Mouse (Mus musculus): Measurements from ENCODE around the gene Becn1. TPM values are rescaled to one million over a fixed set of nuclear protein-coding genes. Genes with fewer than 3 reads are reported as not detected.

Becn1 gene
- polyA plus RNA-seq, 1 experiment from 2014 or later, result 165 TPM

GRCm38 (mm10) chr11:101263138-101263988 lies 38.7 kb downstream of the Becn1 start:
- Histone ChIP-seq H3K4me1 (peaks cover 50% of the 10 kb centered on the region), H3K27ac (no peak overlapping the region), H3K4me3 (0 out of 2 replicates have a peak overlapping the region, but pooled peaks have one; percentile 16), H3K9me3 (no peaks in the 10 kb centered on the region), H3K27me3 (peaks cover 42% of the 10 kb centered on the region), H3K36me3 (no peaks in the 10 kb centered on the region), H3K9ac (no peak overlapping the region), H3K4me2 (no peak overlapping the region)
- no peak for ATAC-seq (ENCODE audit: borderline replicate concordance, extremely low read depth, low FRiP score, low TSS enrichment)
- whole genome bisulfite sequencing, result 18% methylated on average over 32 of the region's 32 CpGs

GRCm38 (mm10) chr11:101262272-101262967 lies 39.7 kb downstream of the Becn1 start:
- ATAC-seq (ENCODE audit: borderline replicate concordance, extremely low read depth, low FRiP score, low TSS enrichment), result no peak
- Histone ChIP-seq H3K4me3 (peak overlapping the region; percentile 16; the same call in 1 of the 2 replicates), H3K4me2 (peak overlapping the region; percentile 40), H3K27ac (no peak overlapping the region), H3K36me3 (0 out of 2 replicates have a peak, but pooled peaks cover 5% of the 10 kb centered on the region), H3K4me1 (peaks cover 50% of the 10 kb centered on the region), H3K9me3 (no peaks in the 10 kb centered on the region), H3K27me3 (peaks cover 42% of the 10 kb centered on the region), H3K9ac (no peak overlapping the region)
- 7% methylated on average over 24 of the region's 24 CpGs for WGBS

GRCm38 (mm10) chr11:101260826-101261380 lies 41.2 kb downstream of the Becn1 start:
- WGBS, result under 1% methylated on average over 30 of the region's 30 CpGs
- no peak for ATAC-seq (ENCODE audit: borderline replicate concordance, extremely low read depth, low FRiP score, low TSS enrichment)
- Histone ChIP-seq H3K4me3 (peak overlapping the region; percentile 59), H3K9ac (peak overlapping the region; percentile 59), H3K4me2 (peak overlapping the region; percentile 90), H3K36me3 (0 out of 2 replicates have a peak, but pooled peaks cover 9% of the 10 kb centered on the region), H3K27me3 (peaks cover 37% of the 10 kb centered on the region), H3K27ac (peak overlapping the region; percentile 79), H3K9me3 (no peaks in the 10 kb centered on the region), H3K4me1 (peaks cover 50% of the 10 kb centered on the region)

- H3K9ac ChIP-seq, result peak within 1 kb of the TSS; percentile 59
- peak; percentile 82 for ATAC-seq (ENCODE audit: borderline replicate concordance, extremely low read depth, low FRiP score, low TSS enrichment)
- H3K27me3 ChIP-seq, result peaks cover 34% of the 10 kb centered on the region
- H3K4me2 ChIP-seq, result peak within 1 kb of the TSS; percentile 90
- H3K27ac ChIP-seq, result peak within 1 kb of the TSS; percentile 79
- H3K9me3 ChIP-seq, result no peaks in the 10 kb centered on the region
- 1% methylated on average over 36 of the region's 43 CpGs for WGBS
- 0 out of 2 replicates have a peak, but pooled peaks cover 9% of the 10 kb centered on the region for H3K36me3 ChIP-seq
- peak within 1 kb of the TSS; percentile 59 for H3K4me3 ChIP-seq
- H3K4me1 ChIP-seq, result peaks cover 43% of the 10 kb centered on the region
Measured at GRCm38 (mm10) chr11:101259948-101260825, 41.9 kb downstream of the Becn1 start, which contains the start of gene Wnk4. TSS of gene Wnk4 (plus strand) at chr11:101260567.

- Histone ChIP-seq H3K4me1 (peaks cover 41% of the 10 kb centered on the region), H3K27ac (peak overlapping the region; percentile 79)
Measured at GRCm38 (mm10) chr11:101259261-101259712, 42.8 kb downstream of the Becn1 start.

GRCm38 (mm10) chr11:101255826-101256775 lies 46.0 kb downstream of the Becn1 start:
- no peak overlapping the region for H3K27ac ChIP-seq
- no peak for ATAC-seq (ENCODE audit: borderline replicate concordance, extremely low read depth, low FRiP score, low TSS enrichment)
- H3K4me1 ChIP-seq, result peaks cover 40% of the 10 kb centered on the region
- 84% methylated on average over 13 of the region's 13 CpGs for WGBS
- no peaks in the 10 kb centered on the region for H3K9me3 ChIP-seq
- 0 out of 2 replicates have a peak, but pooled peaks cover 9% of the 10 kb centered on the region for H3K36me3 ChIP-seq
- no peaks in the 10 kb centered on the region for H3K27me3 ChIP-seq
- no peak overlapping the region for H3K4me3 ChIP-seq
- no peak overlapping the region for H3K4me2 ChIP-seq
- no peak overlapping the region for H3K9ac ChIP-seq

More at GRCm38 (mm10) chr11:101259261-101259712, 42.8 kb downstream of the Becn1 start:
- Histone ChIP-seq H3K4me3 (peak overlapping the region; percentile 59; the same call in 1 of the 2 replicates), H3K36me3 (0 out of 2 replicates have a peak, but pooled peaks cover 9% of the 10 kb centered on the region), H3K9me3 (no peaks in the 10 kb centered on the region), H3K9ac (no peak overlapping the region), H3K27me3 (peaks cover 27% of the 10 kb centered on the region), H3K4me2 (peak overlapping the region; percentile 90)
- peak; percentile 51 for ATAC-seq (ENCODE audit: borderline replicate concordance, extremely low read depth, low FRiP score, low TSS enrichment)
- WGBS, result 17% methylated on average over 6 of the region's 6 CpGs

GRCm38 (mm10) chr11:101253613-101254389 lies 48.3 kb downstream of the Becn1 start, which contains the start of gene Vps25:
TSS of gene Vps25 (plus strand) at chr11:101253707.
- Histone ChIP-seq H3K27ac (peak within 1 kb of the TSS; percentile 93), H3K36me3 (0 out of 2 replicates have a peak, but pooled peaks cover 9% of the 10 kb centered on the region), H3K4me2 (peak within 1 kb of the TSS; percentile 95), H3K4me3 (peak within 1 kb of the TSS; percentile 97), H3K27me3 (no peaks in the 10 kb centered on the region), H3K9ac (peak within 1 kb of the TSS; percentile 97), H3K4me1 (peaks cover 21% of the 10 kb centered on the region), H3K9me3 (no peaks in the 10 kb centered on the region)
- under 1% methylated on average over 40 of the region's 40 CpGs for WGBS
- ATAC-seq (ENCODE audit: borderline replicate concordance, extremely low read depth, low FRiP score, low TSS enrichment), result peak; percentile 79

GRCm38 (mm10) chr11:101252941-101253340 lies 49.1 kb downstream of the Becn1 start:
- H3K27ac ChIP-seq, result peak overlapping the region; percentile 93
- H3K4me2 ChIP-seq, result peak overlapping the region; percentile 95
- 0 out of 2 replicates have a peak, but pooled peaks cover 7% of the 10 kb centered on the region for H3K36me3 ChIP-seq
- 3% methylated on average over 7 of the region's 7 CpGs for WGBS
- H3K9ac ChIP-seq, result peak overlapping the region; percentile 97
- peaks cover 22% of the 10 kb centered on the region for H3K4me1 ChIP-seq
- no peaks in the 10 kb centered on the region for H3K9me3 ChIP-seq
- H3K4me3 ChIP-seq, result peak overlapping the region; percentile 97
- H3K27me3 ChIP-seq, result no peaks in the 10 kb centered on the region; the same call in 1 of the 2 replicates
- ATAC-seq (ENCODE audit: borderline replicate concordance, extremely low read depth, low FRiP score, low TSS enrichment), result no peak

GRCm38 (mm10) chr11:101251031-101251430 lies 51.1 kb downstream of the Becn1 start:
- H3K27me3 ChIP-seq, result peaks cover 9% of the 10 kb centered on the region; the same call in 1 of the 2 replicates
- no peak overlapping the region for H3K27ac ChIP-seq
- ATAC-seq (ENCODE audit: borderline replicate concordance, extremely low read depth, low FRiP score, low TSS enrichment), result no peak
- H3K4me1 ChIP-seq, result peaks cover 26% of the 10 kb centered on the region
- 77% methylated on average over 2 of the region's 2 CpGs for WGBS
- no peak overlapping the region for H3K4me3 ChIP-seq
- no peak overlapping the region; the same call in 1 of the 2 replicates for H3K9ac ChIP-seq
- no peak overlapping the region for H3K4me2 ChIP-seq
- no peaks in the 10 kb centered on the region for H3K9me3 ChIP-seq
- no peaks in the 10 kb centered on the region for H3K36me3 ChIP-seq
